Mouse (Mus musculus) CD4-positive, CD25-positive, alpha-beta regulatory T cell (primary cell): ENCODE data around the gene Htr1b. TPM values are rescaled to one million over a fixed set of nuclear protein-coding genes. Genes with fewer than 3 reads are reported as not detected.

Experiments used
- polyA plus RNA-seq: library from polyadenylated mRNA; unstranded; fragments of 100-300 nt; shearing (Covaris generic); gene quantifications from one replicate; pipeline ENCODE4 v1.2.1, GENCODE M21; 2017

Gene Htr1b
- not detected for polyA plus RNA-seq

GRCm38 (mm10) chr9:81633437-81633973 lies at the start of gene Htr1b:
Gene Htr1b (minus strand): TSS chr9:81633828.

Other genes with a start within 250 kb of the Htr1b start
- gene Mei4, start 229.8 kb upstream of the Htr1b start, polyA plus RNA-seq: 0.53 TPM